Mouse (Mus musculus): ENCODE measurements at regions not wholly inside any gene's neighbourhood (a gene's known extent, or its start where the extent isn't known, plus 50 kb on each side); places are given as distances from the start of the nearest gene placed in this dataset.

- no peak overlapping the region for H3K4me3 ChIP-seq (replicated peaks; ENCODE audit: extremely low read depth, low read depth, low read length)
- no peak for DNase-seq
- 93% methylated on average over 4 of the region's 4 CpGs for WGBS
- TF ChIP-seq POLR2A (IDR thresholded peaks at IDR 0.05; ENCODE audit: borderline replicate concordance, extremely low read depth, low read depth, low read length) = no peak
- TF ChIP-seq CTCF (IDR thresholded peaks at IDR 0.05; ENCODE audit: insufficient read depth, low read length) = no peak
- no peaks in the 10 kb centered on the region for H3K4me1 ChIP-seq (ENCODE audit: control insufficient read depth, insufficient read depth, low read length)
Measured at GRCm38 (mm10) chr7:136500059-136500458, 394.4 kb upstream of the Mgmt start.

GRCm38 (mm10) chr7:136501094-136501493, 393.3 kb upstream of the Mgmt start:
- Histone ChIP-seq H3K4me3 (replicated peaks; ENCODE audit: extremely low read depth, low read depth, low read length) (no peak overlapping the region), H3K4me1 (ENCODE audit: control insufficient read depth, insufficient read depth, low read length) (no peaks in the 10 kb centered on the region)
- no peak for DNase-seq
- no peak for TF ChIP-seq CTCF (IDR thresholded peaks at IDR 0.05; ENCODE audit: insufficient read depth, low read length)
- no peak for TF ChIP-seq POLR2A (IDR thresholded peaks at IDR 0.05; ENCODE audit: borderline replicate concordance, extremely low read depth, low read depth, low read length)
- 92% methylated on average over 7 of the region's 7 CpGs for WGBS

- Histone ChIP-seq H3K4me3 (replicated peaks; ENCODE audit: extremely low read depth, low read depth, low read length) (no peak overlapping the region), H3K4me1 (ENCODE audit: control insufficient read depth, insufficient read depth, low read length) (no peaks in the 10 kb centered on the region)
- DNase-seq = no peak
- 29% methylated on average over 32 of the region's 32 CpGs for WGBS
- TF ChIP-seq CTCF (IDR thresholded peaks at IDR 0.05; ENCODE audit: insufficient read depth, low read length) (no peak), POLR2A (IDR thresholded peaks at IDR 0.05; ENCODE audit: borderline replicate concordance, extremely low read depth, low read depth, low read length) (no peak)
Measured at GRCm38 (mm10) chr7:136501855-136502847, 392.3 kb upstream of the Mgmt start.

GRCm38 (mm10) chr7:136511389-136511788, 383.0 kb upstream of the Mgmt start:
- no peak overlapping the region for H3K4me3 ChIP-seq (replicated peaks; ENCODE audit: extremely low read depth, low read depth, low read length)
- H3K4me1 ChIP-seq (ENCODE audit: control insufficient read depth, insufficient read depth, low read length) = no peaks in the 10 kb centered on the region
- DNase-seq = no peak
- TF ChIP-seq CTCF (IDR thresholded peaks at IDR 0.05; ENCODE audit: insufficient read depth, low read length) (no peak), POLR2A (IDR thresholded peaks at IDR 0.05; ENCODE audit: borderline replicate concordance, extremely low read depth, low read depth, low read length) (no peak)
- 70% methylated on average over 6 of the region's 6 CpGs for WGBS

GRCm38 (mm10) chr7:136515376-136515775, 379.0 kb upstream of the Mgmt start:
- TF ChIP-seq CTCF (IDR thresholded peaks at IDR 0.05; ENCODE audit: insufficient read depth, low read length) (no peak), POLR2A (IDR thresholded peaks at IDR 0.05; ENCODE audit: borderline replicate concordance, extremely low read depth, low read depth, low read length) (no peak)
- 51% methylated on average over 1 of the region's 1 CpGs for WGBS
- H3K4me3 ChIP-seq (replicated peaks; ENCODE audit: extremely low read depth, low read depth, low read length) = no peak overlapping the region
- no peak for DNase-seq
- H3K4me1 ChIP-seq (ENCODE audit: control insufficient read depth, insufficient read depth, low read length) = no peaks in the 10 kb centered on the region

GRCm38 (mm10) chr7:136525821-136526220, 368.6 kb upstream of the Mgmt start:
- WGBS = 77% methylated on average over 9 of the region's 9 CpGs
- TF ChIP-seq CTCF (IDR thresholded peaks at IDR 0.05; ENCODE audit: insufficient read depth, low read length) (no peak), POLR2A (IDR thresholded peaks at IDR 0.05; ENCODE audit: borderline replicate concordance, extremely low read depth, low read depth, low read length) (no peak)
- DNase-seq = no peak
- Histone ChIP-seq H3K4me3 (replicated peaks; ENCODE audit: extremely low read depth, low read depth, low read length) (no peak overlapping the region), H3K4me1 (ENCODE audit: control insufficient read depth, insufficient read depth, low read length) (no peaks in the 10 kb centered on the region)

GRCm38 (mm10) chr7:136530006-136530785, 364.2 kb upstream of the Mgmt start:
- no peak for DNase-seq
- whole genome bisulfite sequencing = 89% methylated on average over 8 of the region's 8 CpGs
- TF ChIP-seq POLR2A (IDR thresholded peaks at IDR 0.05; ENCODE audit: borderline replicate concordance, extremely low read depth, low read depth, low read length) = no peak
- no peak for TF ChIP-seq CTCF (IDR thresholded peaks at IDR 0.05; ENCODE audit: insufficient read depth, low read length)
- Histone ChIP-seq H3K4me1 (ENCODE audit: control insufficient read depth, insufficient read depth, low read length) (no peaks in the 10 kb centered on the region), H3K4me3 (replicated peaks; ENCODE audit: extremely low read depth, low read depth, low read length) (no peak overlapping the region)

- no peak for DNase-seq
- WGBS = 56% methylated on average over 7 of the region's 7 CpGs
- TF ChIP-seq POLR2A (IDR thresholded peaks at IDR 0.05; ENCODE audit: borderline replicate concordance, extremely low read depth, low read depth, low read length) (no peak), CTCF (IDR thresholded peaks at IDR 0.05; ENCODE audit: insufficient read depth, low read length) (no peak)
Measured at GRCm38 (mm10) chr7:136531301-136531700, 363.1 kb upstream of the Mgmt start.

GRCm38 (mm10) chr7:136541876-136542655, 352.3 kb upstream of the Mgmt start:
- DNase-seq = no peak
- Histone ChIP-seq H3K4me3 (replicated peaks; ENCODE audit: extremely low read depth, low read depth, low read length) (no peak overlapping the region), H3K4me1 (ENCODE audit: control insufficient read depth, insufficient read depth, low read length) (no peaks in the 10 kb centered on the region)
- TF ChIP-seq CTCF (IDR thresholded peaks at IDR 0.05; ENCODE audit: insufficient read depth, low read length) = no peak
- TF ChIP-seq POLR2A (IDR thresholded peaks at IDR 0.05; ENCODE audit: borderline replicate concordance, extremely low read depth, low read depth, low read length) = no peak

More at GRCm38 (mm10) chr7:136531301-136531700, 363.1 kb upstream of the Mgmt start:
- H3K4me3 ChIP-seq (replicated peaks; ENCODE audit: extremely low read depth, low read depth, low read length) = no peak overlapping the region
- no peaks in the 10 kb centered on the region for H3K4me1 ChIP-seq (ENCODE audit: control insufficient read depth, insufficient read depth, low read length)

All from lung, adult 2 months (tissue).